Mouse (Mus musculus) small intestine, adult 2 months (tissue): Measurements from ENCODE around the gene Pigc.

ENCODE experiments used
- CTCF ChIP-seq: fragments of 200-500 bp; IDR thresholded peaks from 2 replicates; pipeline ENCODE4 v1.5.1; 2012; ENCODE audit warnings: low read depth, mild to moderate bottlenecking, control low read depth, inconsistent platforms, low read length, moderate library complexity, mixed read lengths; ENCODE audit not compliant: insufficient replicate concordance, insufficient read length; ENCODE audit errors: extremely low read depth
- POLR2A ChIP-seq: fragments of 200-500 bp; IDR thresholded peaks from 2 replicates; pipeline ENCODE4 v1.6.1; 2012; ENCODE audit warnings: low read depth, mild to moderate bottlenecking, control low read depth, inconsistent platforms, low read length, moderate library complexity

GRCm38 (mm10) chr1:162018601-162018977, 49.6 kb downstream of the Pigc start:
- TF ChIP-seq CTCF: no peak
- no peak for TF ChIP-seq POLR2A
